Mouse (Mus musculus) testis, adult 10 weeks (tissue): ENCODE data around the gene Ndel1. TPM values are rescaled to one million over a fixed set of nuclear protein-coding genes. Genes with fewer than 3 reads are reported as not detected.

ENCODE experiments used
- polyA plus RNA-seq: library from polyadenylated mRNA; stranded (reverse); fragments of 350-450 nt; fragmentation: Illumina TruSeq; extraction: RNeasy Lipid Tissue Mini Kit (QIAGEN cat#74804); gene quantifications from one replicate; pipeline ENCODE4 v1.2.3, GENCODE M21; 2014; ENCODE audit warnings: low read depth, low replicate concordance

The Ndel1 gene
- 180 TPM for polyA plus RNA-seq

DNA sequence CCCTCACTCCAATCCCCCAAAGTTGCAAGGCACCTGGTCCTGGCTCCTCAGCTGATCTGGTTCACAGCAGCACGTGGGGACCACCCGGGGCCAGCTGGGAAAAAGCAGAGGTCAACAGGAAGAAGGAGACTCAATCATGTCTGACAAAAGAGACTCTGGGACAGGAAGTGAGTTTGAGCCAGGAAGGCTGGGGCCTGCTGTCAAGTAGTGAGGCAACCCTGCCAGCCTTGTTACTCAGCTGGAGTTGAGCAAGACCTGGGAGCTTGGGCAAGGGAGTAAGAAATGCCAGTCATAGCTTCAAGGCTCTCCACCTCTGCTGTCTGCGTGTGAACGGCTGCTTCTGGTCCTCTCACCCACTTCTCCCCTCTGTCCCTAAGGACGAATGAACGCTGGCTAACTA lies at the start of gene Ndel1:
Gene Ndel1, minus strand, starts transcription at position 111 of the 400 bp plus-strand sequence.

DNA sequence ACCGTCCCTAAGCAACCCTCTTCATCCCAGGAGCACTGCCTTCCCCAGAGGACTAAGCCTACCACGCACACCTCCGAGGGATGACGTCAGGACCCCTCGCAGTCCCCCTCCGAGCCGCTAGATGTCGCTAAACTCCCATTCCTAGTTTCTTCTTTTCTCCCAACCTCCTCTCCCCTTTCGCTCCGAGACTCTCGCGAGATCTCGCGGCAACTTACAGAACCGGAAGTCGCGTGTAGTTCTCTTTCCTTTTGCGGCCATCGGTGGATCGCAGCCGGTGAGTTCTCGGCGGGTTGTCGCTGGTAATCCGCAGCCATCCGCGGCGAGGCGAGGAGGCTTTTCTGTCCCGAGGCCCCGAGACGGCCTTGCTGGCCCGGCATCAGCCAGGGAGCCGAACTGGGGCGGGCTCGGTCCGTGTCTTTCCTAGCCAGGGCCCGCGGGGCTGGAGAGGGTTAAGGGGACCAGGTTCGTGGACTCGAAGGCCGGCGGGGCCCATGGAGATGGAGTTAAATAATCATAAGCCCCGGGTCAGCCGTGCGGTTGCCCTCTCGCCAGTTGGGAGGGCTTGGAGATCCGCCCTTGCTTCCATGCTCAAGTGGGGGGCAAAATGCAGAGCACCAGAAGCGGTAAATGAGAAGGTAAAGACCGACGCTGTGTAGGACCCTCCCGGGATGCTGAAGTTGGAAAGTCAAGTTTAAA lies 29.8 kb upstream of the Ndel1 start, which contains the start of gene Rpl26:
Gene Rpl26, plus strand, starts transcription at position 233 of the 696 bp plus-strand sequence.

DNA sequence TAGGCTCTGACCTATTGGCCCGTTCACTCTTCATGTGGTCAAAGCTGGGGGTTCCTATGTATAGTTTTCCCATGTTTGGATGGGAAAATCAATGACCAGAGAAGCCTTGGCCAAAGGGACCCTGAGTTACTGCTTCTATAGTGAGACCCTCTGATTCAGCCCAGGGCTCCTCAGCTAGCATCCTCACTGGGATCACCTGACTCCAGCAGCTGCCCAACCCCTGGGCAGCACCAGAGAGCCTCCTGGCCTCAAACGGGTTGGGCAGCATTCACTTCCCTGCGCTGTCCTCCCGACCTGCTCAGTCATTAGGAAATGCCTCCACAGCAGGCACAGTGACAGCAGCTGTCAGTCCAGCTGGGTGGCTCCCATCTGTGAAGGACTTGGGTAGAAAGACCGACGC lies 16.6 kb upstream of the Ndel1 start, which contains the start of gene Rnf222:
Gene Rnf222, plus strand, starts transcription at position 301 of the 400 bp plus-strand sequence.

Other genes starting within 250 kb of the Ndel1 start
- gene Myh10, start 180.3 kb downstream of the Ndel1 start, polyA plus RNA-seq = 41.9 TPM
- 0.35 TPM for gene Rnf222, start 16.7 kb upstream of the Ndel1 start, polyA plus RNA-seq
- 156 TPM for gene Rpl26, start 29.7 kb upstream of the Ndel1 start, polyA plus RNA-seq
- gene Odf4, start 55.2 kb upstream of the Ndel1 start, polyA plus RNA-seq = 157 TPM
- gene Arhgef15, start 85.6 kb upstream of the Ndel1 start, polyA plus RNA-seq = 0.36 TPM
- gene Slc25a35, start 96.3 kb upstream of the Ndel1 start, polyA plus RNA-seq = 17.4 TPM
- 253 TPM for gene Rangrf, start 103.3 kb upstream of the Ndel1 start, polyA plus RNA-seq
- 5.7 TPM for gene Pfas, start 136.6 kb upstream of the Ndel1 start, polyA plus RNA-seq
- gene Ctc1, start 144.1 kb upstream of the Ndel1 start, polyA plus RNA-seq = 10.1 TPM
- gene Aurkb, start 173.8 kb upstream of the Ndel1 start, polyA plus RNA-seq = 6.0 TPM
- 3.4 TPM for gene Borcs6, start 187.9 kb upstream of the Ndel1 start, polyA plus RNA-seq
- gene Tmem107, start 198.9 kb upstream of the Ndel1 start, polyA plus RNA-seq = 13.2 TPM
- gene Vamp2, start 216.6 kb upstream of the Ndel1 start, polyA plus RNA-seq = 28.8 TPM
- gene Per1, start 223.4 kb upstream of the Ndel1 start, polyA plus RNA-seq = 2.2 TPM
- not detected for gene Hes7, start 248.5 kb upstream of the Ndel1 start, polyA plus RNA-seq